Mouse (Mus musculus): ENCODE measurements around the gene Faf1.

DNA sequence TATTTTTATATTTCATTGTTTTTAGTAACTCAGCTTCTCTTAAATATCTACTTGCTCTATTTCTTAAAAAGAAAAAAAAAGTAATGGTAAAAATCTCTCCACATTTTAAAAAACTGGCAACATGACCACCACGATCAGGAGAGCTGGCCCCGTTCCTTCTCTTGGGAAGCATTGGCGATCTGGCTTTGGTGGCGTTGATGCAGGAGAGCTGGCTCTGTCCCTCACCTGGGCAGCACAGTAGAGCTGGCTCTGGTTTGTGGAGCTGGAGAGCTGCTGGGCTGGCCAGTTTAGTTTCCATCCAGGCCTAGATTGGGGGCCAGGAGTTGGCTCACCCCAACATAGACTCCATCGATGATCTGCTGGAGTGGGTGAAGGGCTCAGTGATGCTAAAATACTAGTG is 42.9 kb downstream of the Faf1 start:
- TF ChIP-seq CTCF (conservative IDR thresholded peaks at IDR 0.05; ENCODE audit: low read length) (no peak), POU5F1 (IDR thresholded peaks at IDR 0.05; ENCODE audit: borderline replicate concordance, low read length) (no peak), NANOG (IDR thresholded peaks at IDR 0.05; ENCODE audit: borderline replicate concordance, low read length) (no peak)
